Mouse (Mus musculus) embryo, embryonic 11 days (tissue): Measurements from ENCODE around the gene Thoc7.

Experiments used
- DNase-seq: peaks from one replicate; pipeline ENCODE4 v3.0.0-alpha.2; 2015

The Thoc7 gene

DNA sequence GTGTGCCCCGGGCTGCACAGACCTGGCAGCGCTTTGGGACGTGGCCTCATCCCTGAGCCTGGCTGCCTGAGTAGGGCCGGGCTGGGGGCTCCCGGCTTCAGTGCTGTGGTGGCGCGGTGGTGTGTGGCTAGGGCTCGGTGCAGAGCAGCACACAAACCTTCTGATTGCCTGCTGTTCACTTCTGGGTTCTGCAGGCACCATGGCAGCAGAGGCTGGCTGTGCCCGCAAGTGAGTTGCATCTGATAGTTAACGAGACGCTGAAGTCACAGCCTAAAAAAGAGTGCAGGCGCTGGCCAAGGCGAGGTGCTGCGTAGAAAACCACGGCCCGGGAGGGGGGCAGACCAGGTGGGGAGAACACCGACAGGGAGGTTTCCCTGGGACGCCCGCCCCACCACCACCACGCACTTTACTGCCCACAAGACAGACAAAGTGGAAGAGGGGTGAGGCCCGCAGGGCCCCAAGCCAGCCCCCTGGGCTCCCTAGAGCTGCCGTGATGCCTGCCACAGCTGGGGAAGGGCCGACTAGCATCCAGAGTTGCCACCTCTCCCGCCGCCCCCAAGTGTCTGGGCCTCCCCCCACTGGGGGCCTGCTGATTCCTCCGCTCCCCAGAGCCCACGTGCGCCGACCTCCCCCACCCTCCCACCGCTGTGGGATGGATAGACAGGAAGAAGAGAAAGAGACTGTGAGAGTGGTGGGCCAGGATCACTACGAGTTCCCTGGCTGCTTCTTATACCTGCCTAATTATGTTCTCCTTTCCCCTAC, 28.2 kb downstream of the Thoc7 start:
- DNase-seq = peak; percentile 13

DNA sequence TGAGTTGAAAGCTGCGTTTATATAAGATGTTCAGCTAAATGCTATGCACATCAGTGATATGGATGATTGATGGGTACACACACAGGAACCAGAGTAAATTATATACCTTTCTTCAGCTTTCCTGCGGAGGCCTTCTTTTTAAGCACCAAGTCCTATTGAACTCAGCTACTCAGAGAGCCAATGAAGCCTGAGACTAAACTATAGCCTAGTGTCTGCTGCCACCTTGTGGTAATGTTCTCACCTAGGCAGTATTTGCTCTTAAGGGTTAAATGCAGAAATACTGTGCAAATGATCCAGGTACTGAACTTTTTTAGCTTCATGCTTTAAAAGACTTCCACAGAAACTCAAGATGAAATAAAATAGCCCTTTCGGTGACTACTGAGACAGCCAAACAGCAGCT, 44.0 kb downstream of the Thoc7 start:
- peak; percentile 87 for DNase-seq

DNA sequence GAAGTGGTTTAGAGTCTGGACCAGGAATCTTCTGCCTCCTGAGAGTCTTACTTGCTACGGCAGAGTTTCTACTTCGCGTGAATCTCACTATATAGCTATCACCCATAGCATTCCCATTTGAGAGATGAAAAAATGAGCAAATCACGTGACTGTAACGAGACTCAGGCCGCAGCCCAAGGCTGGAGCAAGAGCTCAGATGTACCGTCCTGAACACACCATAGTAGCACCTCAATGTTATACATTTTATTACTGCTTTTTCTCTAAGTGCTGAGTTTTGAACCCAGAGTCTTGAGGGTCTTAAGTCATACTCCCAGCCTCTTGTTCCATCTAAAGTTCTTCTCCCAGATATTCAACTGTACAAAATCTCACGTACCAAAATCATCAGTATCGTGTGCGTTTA, 44.4 kb downstream of the Thoc7 start:
- no peak for DNase-seq

DNA sequence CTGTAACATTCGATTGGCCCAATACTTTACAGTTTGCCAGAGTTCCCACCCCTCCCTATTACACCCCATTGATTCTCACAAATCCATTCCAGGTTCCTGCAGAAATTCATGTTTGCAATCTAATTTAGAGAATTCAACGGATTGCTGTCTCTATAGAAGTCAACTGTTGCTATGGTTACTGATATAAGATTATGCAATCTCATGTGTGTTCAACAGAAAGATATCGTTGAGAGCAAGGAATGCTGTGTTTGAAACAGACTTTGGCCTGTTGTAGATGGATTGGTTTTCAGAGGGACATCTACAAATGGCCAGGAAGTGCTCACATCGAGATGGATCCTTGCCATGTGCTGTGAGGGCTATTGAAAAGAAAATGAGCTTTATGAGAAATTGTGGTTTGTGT, 46.4 kb downstream of the Thoc7 start:
- DNase-seq = no peak

DNA sequence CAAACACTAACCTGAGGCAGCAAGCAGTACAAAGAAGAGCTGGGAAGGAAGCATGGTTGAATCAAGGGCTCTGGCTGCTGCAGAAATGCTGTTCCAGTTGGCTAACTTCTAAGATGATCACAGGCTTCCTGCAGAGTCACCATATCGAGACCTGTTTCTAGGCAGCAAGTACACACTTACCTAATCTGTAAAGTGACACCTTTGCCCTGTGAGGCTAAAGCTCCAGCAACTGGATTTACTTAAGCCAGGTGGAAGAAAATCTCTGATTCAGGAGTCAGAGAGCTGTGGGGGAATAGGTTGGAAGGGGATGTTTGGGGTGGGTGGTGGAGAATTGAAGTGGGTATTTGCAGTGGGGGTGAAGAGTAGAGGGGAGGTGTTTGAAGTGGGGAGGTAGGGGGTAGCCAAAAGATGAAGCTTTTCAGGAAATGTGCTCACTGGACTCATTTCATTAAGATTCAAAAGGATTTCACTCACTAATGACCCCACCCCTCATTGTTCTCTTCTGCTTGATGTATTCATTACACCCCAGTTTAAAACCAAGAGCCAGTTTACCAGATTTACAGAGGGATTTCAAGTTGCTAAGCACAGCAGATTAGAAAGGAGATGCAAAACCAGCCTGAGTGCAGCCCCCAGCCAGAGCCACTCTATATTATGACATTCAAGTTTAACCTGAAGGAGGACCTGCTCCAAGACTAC, 47.1 kb downstream of the Thoc7 start, which contains the start of gene Gm281:
Gene Gm281, minus strand, starts transcription at position 92 of the 696 bp plus-strand sequence.
- DNase-seq = no peak

DNA sequence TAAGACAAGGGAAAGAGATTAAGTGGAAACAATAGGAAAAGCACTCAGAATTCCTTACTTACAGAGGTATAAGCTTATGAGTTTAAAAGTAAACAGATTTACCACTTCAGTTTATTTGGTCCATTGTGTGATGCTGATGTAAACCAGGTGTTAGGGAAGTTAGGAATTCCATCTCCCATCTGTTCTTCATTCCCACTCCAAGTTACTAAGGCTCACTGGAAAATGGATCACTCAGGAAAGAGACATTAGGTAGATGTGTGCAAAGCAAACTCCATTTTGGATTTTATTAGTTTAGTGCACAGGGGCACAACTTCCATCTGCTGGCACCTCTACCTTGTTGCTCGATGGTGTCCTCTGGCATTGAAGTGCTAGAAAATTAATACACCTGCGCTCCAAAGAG, 51.5 kb downstream of the Thoc7 start:
- peak; percentile 27 for DNase-seq

DNA sequence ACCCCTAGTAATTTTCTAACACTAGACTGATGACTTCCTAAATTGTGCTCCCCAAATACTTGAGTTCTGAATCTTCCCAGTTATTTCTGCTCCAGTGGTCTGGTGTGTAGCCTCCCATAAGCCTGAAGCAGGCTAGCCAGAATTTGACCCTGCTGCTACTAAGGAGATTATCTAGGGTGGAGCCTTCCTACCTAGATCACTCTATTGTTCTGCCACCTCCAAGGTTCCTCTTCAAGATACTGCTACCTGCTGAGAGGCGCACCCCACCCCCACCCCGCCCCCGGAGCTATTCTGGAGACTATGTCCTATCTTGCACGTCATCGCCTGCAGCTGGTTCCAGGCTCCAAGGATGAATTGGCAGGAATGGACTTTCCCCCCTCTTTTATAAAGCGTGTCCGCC, 54.5 kb downstream of the Thoc7 start:
- DNase-seq = no peak

DNA sequence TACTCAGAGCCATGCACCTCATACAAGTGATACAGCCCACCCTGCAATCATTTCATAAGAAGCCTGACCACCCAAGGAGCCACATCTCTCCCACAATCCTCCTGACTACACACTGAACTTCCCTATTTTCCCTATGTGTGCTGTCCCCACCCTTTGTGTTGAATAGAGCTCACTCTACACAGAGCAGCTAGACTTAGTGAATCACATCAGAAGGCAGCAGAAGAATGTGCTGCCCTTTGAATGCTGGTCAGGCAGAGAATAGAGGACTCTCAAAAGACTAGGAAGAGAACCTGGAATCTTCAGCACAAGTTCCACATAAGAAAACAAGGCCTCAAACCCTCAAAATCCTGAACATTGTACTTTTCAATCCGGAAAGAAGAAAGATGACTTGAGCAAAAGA, 55.2 kb downstream of the Thoc7 start:
- DNase-seq = no peak

DNA sequence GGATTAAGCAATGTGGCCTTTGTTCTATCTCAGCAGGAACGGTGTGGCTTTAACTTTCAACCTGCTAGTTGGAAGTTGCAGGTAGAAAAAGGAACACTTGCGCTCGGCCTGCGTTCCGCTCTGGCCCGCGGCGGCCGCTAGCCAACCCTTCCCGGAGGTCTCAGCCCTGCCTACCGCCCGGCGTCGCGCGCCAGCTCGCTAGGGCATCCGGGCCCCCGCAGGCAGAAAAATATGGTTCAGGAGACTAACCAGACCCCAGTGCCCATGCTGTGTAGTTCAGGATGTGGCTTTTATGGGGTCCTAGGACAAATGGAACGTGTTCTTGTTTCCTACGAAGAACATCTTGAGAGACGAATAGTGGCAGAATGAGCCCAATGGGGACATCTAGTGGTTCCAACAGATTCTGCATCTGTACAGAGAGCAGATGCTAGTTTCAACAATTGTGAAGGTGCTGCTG, 60.0 kb downstream of the Thoc7 start:
- DNase-seq = peak; percentile 80
